In genomic region chr9:107668916-107669315, GRCm38 (mm10) we compare ENCODE assay signal across 27 mouse cellular contexts. TPM values are rescaled to one million over a fixed set of nuclear protein-coding genes. Genes with fewer than 3 reads are reported as not detected.
DNase-seq lines count a peak whose midpoint lies in the region; ATAC-seq and TF ChIP-seq lines count a peak whose summit lies in the region.
"Had no signal": no experiment of that assay in that cellular context is flagged by ENCODE, and none has a peak within 500 bp of the region (broad histone marks: within the 10 kb centered on the region; RNA-seq: fewer than 3 reads in every experiment).

No protein-coding gene starts in this region.

- peaks cover 58% of the 10 kb centered on the region for H3K4me1 ChIP-seq in hindbrain, embryonic 10.5 days (replicated peaks)
- H3K4me1 ChIP-seq in hindbrain, embryonic 14.5 days (replicated peaks; ENCODE audit: control insufficient read depth, insufficient read depth, low read length), result peaks cover 20% of the 10 kb centered on the region
- H3K4me1 ChIP-seq in stomach, embryonic 14.5 days (ENCODE audit: control insufficient read depth, insufficient read depth, low read length), result peaks cover 17% of the 10 kb centered on the region
- H3K4me1 ChIP-seq in stomach, postnatal 0 days (replicated peaks; ENCODE audit: control insufficient read depth, insufficient read depth), result peaks cover 5% of the 10 kb centered on the region
- H3K4me1 ChIP-seq in neural tube, embryonic 15.5 days, result peaks cover 29% of the 10 kb centered on the region

- TF ChIP-seq CTCF in stomach, postnatal 0 days (IDR thresholded peaks at IDR 0.05; ENCODE audit: low read depth), result no peak

- DNase-seq in hindbrain, embryonic 10.5 days (ENCODE audit: low spot score), result no peak
- no peak for DNase-seq in hindbrain, embryonic 14.5 days (ENCODE audit: low spot score)
- DNase-seq in kidney, postnatal 25 days, result peak; percentile 26 to 53
- DNase-seq in kidney, postnatal 36 days, result no peak
- no peak for DNase-seq in stomach, postnatal 0 days (ENCODE audit: low spot score)
- DNase-seq: adrenal gland, postnatal 14 days; cerebellum, adult 11-12 months; cerebellum, adult 9-11 months; embryo, embryonic 11 days; gastrocnemius, postnatal 36 days; heart, adult 18-20 months; heart, postnatal 10 days; layer of hippocampus, postnatal 36 days; right cerebral cortex, postnatal 4 days; thymus, postnatal 14 days had no signal

- no peak overlapping the region for H3K4me2 ChIP-seq in hindbrain, embryonic 14.5 days (replicated peaks)
- no peak overlapping the region for H3K4me2 ChIP-seq in stomach, embryonic 14.5 days (replicated peaks; ENCODE audit: low read depth, low read length)
- H3K4me2 ChIP-seq in stomach, postnatal 0 days (replicated peaks; ENCODE audit: low read depth), result no peak overlapping the region
- no peak overlapping the region for H3K4me2 ChIP-seq in neural tube, embryonic 15.5 days
- H3K4me2 ChIP-seq: heart, embryonic 13.5 days; hindbrain, embryonic 12.5 days; lung, embryonic 15.5 days; midbrain, embryonic 11.5 days had no signal

- H3K27ac ChIP-seq in hindbrain, embryonic 10.5 days, result 0 out of 2 replicates have a peak overlapping the region, but pooled peaks have one; percentile 50
- H3K27ac ChIP-seq in hindbrain, embryonic 14.5 days, result no peak overlapping the region
- H3K27ac ChIP-seq in stomach, embryonic 14.5 days (ENCODE audit: low read length), result 0 out of 2 replicates have a peak overlapping the region, but pooled peaks have one; percentile 11
- no peak overlapping the region for H3K27ac ChIP-seq in stomach, postnatal 0 days (replicated peaks)
- H3K27ac ChIP-seq in neural tube, embryonic 15.5 days (replicated peaks), result no peak overlapping the region
- H3K27ac ChIP-seq: embryonic facial prominence, embryonic 12.5 days; heart, embryonic 13.5 days; hindbrain, embryonic 12.5 days; liver, embryonic 14.5 days; lung, embryonic 15.5 days had no signal

- no peak overlapping the region for H3K9ac ChIP-seq in hindbrain, embryonic 14.5 days
- H3K9ac ChIP-seq in stomach, embryonic 14.5 days (replicated peaks; ENCODE audit: low read depth, low read length), result no peak overlapping the region
- H3K9ac ChIP-seq in stomach, postnatal 0 days (ENCODE audit: low read length), result no peak overlapping the region
- no peak overlapping the region for H3K9ac ChIP-seq in neural tube, embryonic 15.5 days (replicated peaks)
- H3K9ac ChIP-seq: embryonic facial prominence, embryonic 12.5 days; heart, embryonic 13.5 days; hindbrain, embryonic 12.5 days; liver, embryonic 14.5 days; lung, embryonic 15.5 days had no signal

- ATAC-seq in hindbrain, embryonic 14.5 days (ENCODE audit: low FRiP score), result no peak
- 0 out of 2 replicates have a peak, but pooled peaks have one; percentile 16 for ATAC-seq in stomach, embryonic 14.5 days (ENCODE audit: insufficient number of reproducible peaks, insufficient read depth, low FRiP score, low read depth)
- no peak for ATAC-seq in stomach, postnatal 0 days (ENCODE audit: low FRiP score, low TSS enrichment)
- ATAC-seq in neural tube, embryonic 15.5 days (ENCODE audit: low FRiP score), result no peak
- ATAC-seq: CD4-positive, CD25-positive, alpha-beta regulatory T cell, adult 4 months; forebrain, embryonic 14.5 days; midbrain, embryonic 16.5 days had no signal

- no peaks in the 10 kb centered on the region for H3K9me3 ChIP-seq in hindbrain, embryonic 10.5 days
- no peaks in the 10 kb centered on the region for H3K9me3 ChIP-seq in hindbrain, embryonic 14.5 days (ENCODE audit: control insufficient read depth, low read length)
- no peaks in the 10 kb centered on the region for H3K9me3 ChIP-seq in stomach, embryonic 14.5 days (ENCODE audit: control insufficient read depth, low read depth, low read length)
- H3K9me3 ChIP-seq in stomach, postnatal 0 days (ENCODE audit: control insufficient read depth, low read length), result no peaks in the 10 kb centered on the region
- no peaks in the 10 kb centered on the region for H3K9me3 ChIP-seq in neural tube, embryonic 15.5 days (replicated peaks)
- H3K9me3 ChIP-seq: embryonic facial prominence, embryonic 12.5 days; heart, embryonic 13.5 days; hindbrain, embryonic 12.5 days; lung, embryonic 15.5 days had no signal

- no peak for TF ChIP-seq EP300 in stomach, postnatal 0 days (optimal IDR thresholded peaks at IDR 0.05)

- 78% methylated on average over 3 of the region's 3 CpGs for WGBS in hindbrain, embryonic 10.5 days
- 71% methylated on average over 3 of the region's 3 CpGs for WGBS in hindbrain, embryonic 14.5 days
- whole genome bisulfite sequencing in stomach, embryonic 14.5 days, result 62% methylated on average over 3 of the region's 3 CpGs
- 55% methylated on average over 3 of the region's 3 CpGs for WGBS in stomach, postnatal 0 days
- 72% methylated on average over 3 of the region's 3 CpGs for WGBS in neural tube, embryonic 15.5 days

- H3K4me3 ChIP-seq in hindbrain, embryonic 10.5 days, result peak overlapping the region; percentile 6; the same call in 1 of the 2 replicates
- no peak overlapping the region for H3K4me3 ChIP-seq in hindbrain, embryonic 14.5 days (replicated peaks; ENCODE audit: low read length)
- no peak overlapping the region for H3K4me3 ChIP-seq in stomach, embryonic 14.5 days (ENCODE audit: low read depth, low read length)
- H3K4me3 ChIP-seq in stomach, postnatal 0 days (ENCODE audit: low read depth, low read length), result no peak overlapping the region
- no peak overlapping the region for H3K4me3 ChIP-seq in neural tube, embryonic 15.5 days (replicated peaks)
- H3K4me3 ChIP-seq: embryonic facial prominence, embryonic 12.5 days; heart, embryonic 13.5 days; hindbrain, embryonic 12.5 days; lung, embryonic 15.5 days had no signal

- H3K36me3 ChIP-seq in hindbrain, embryonic 10.5 days, result no peaks in the 10 kb centered on the region
- H3K36me3 ChIP-seq in hindbrain, embryonic 14.5 days (replicated peaks; ENCODE audit: control insufficient read depth, insufficient read depth), result no peaks in the 10 kb centered on the region
- H3K36me3 ChIP-seq in stomach, embryonic 14.5 days (ENCODE audit: control insufficient read depth, insufficient read depth, low read length), result no peaks in the 10 kb centered on the region
- H3K36me3 ChIP-seq in stomach, postnatal 0 days (ENCODE audit: control insufficient read depth, insufficient read depth, low read length), result no peaks in the 10 kb centered on the region
- no peaks in the 10 kb centered on the region for H3K36me3 ChIP-seq in neural tube, embryonic 15.5 days
- H3K36me3 ChIP-seq: embryonic facial prominence, embryonic 12.5 days; heart, embryonic 13.5 days; hindbrain, embryonic 12.5 days; lung, embryonic 15.5 days had no signal

- peaks cover 65% of the 10 kb centered on the region for H3K27me3 ChIP-seq in hindbrain, embryonic 10.5 days (ENCODE audit: insufficient read depth, poor library complexity, severe bottlenecking)
- H3K27me3 ChIP-seq in hindbrain, embryonic 14.5 days (ENCODE audit: control insufficient read depth, insufficient read depth, low read length), result peaks cover 16% of the 10 kb centered on the region
- H3K27me3 ChIP-seq in stomach, embryonic 14.5 days (ENCODE audit: control insufficient read depth, insufficient read depth, low read length), result no peaks in the 10 kb centered on the region
- no peaks in the 10 kb centered on the region; the same call in 1 of the 2 replicates for H3K27me3 ChIP-seq in stomach, postnatal 0 days (ENCODE audit: control insufficient read depth, insufficient read depth, low read length)
- H3K27me3 ChIP-seq in neural tube, embryonic 15.5 days (replicated peaks), result peaks cover 28% of the 10 kb centered on the region

RNA-seq across cellular contexts. Expression of gene Slc38a3, which starts 0.4 kb away (rescaled TPM):
- polyA plus RNA-seq in hindbrain, embryonic 10.5 days (2016; fragmentation: Nextera tagmentation; extraction: Ambion mirVana), result 6.4 and 7.2 TPM in 2 replicates
- polyA plus RNA-seq in hindbrain, embryonic 14.5 days (2014; fragmentation: Nextera tagmentation; extraction: Ambion mirVana), result 48.3 and 48.5 TPM in 2 replicates
- polyA plus RNA-seq in stomach, embryonic 14.5 days (2014; fragmentation: Nextera tagmentation; extraction: Ambion mirVana), result 3.7 and 7.1 TPM in 2 replicates
- 0.95 and 1.1 TPM in 2 replicates for polyA plus RNA-seq in stomach, postnatal 0 days (2015; fragmentation: Nextera tagmentation; extraction: Ambion mirVana)
- 35.1 and 35.4 TPM in 2 replicates for polyA plus RNA-seq in neural tube, embryonic 15.5 days (2015; fragmentation: Nextera tagmentation; extraction: Ambion mirVana)
- polyA plus RNA-seq: CD4-positive, CD25-positive, alpha-beta regulatory T cell, adult 4 months had no signal

RNA-seq across cellular contexts. Expression of gene Gnat1, which starts 10.6 kb away (rescaled TPM):
- polyA plus RNA-seq in hindbrain, embryonic 10.5 days (2016; fragmentation: Nextera tagmentation; extraction: Ambion mirVana), result 2.6 and 3.1 TPM in 2 replicates
- 1.3 TPM in 2 replicates for polyA plus RNA-seq in hindbrain, embryonic 14.5 days (2014; fragmentation: Nextera tagmentation; extraction: Ambion mirVana)
- polyA plus RNA-seq in stomach, embryonic 14.5 days (2014; fragmentation: Nextera tagmentation; extraction: Ambion mirVana), result 1.8 and 2.4 TPM in 2 replicates
- 2.1 and 2.9 TPM in 2 replicates for polyA plus RNA-seq in stomach, postnatal 0 days (2015; fragmentation: Nextera tagmentation; extraction: Ambion mirVana)
- polyA plus RNA-seq in neural tube, embryonic 15.5 days (2015; fragmentation: Nextera tagmentation; extraction: Ambion mirVana), result 2.5 and 2.9 TPM in 2 replicates
- polyA plus RNA-seq: spleen, adult 2 months had no signal

RNA-seq across cellular contexts. Expression of gene Gnai2, which starts 33.7 kb away (rescaled TPM):
- 554 and 640 TPM in 2 replicates for polyA plus RNA-seq in hindbrain, embryonic 10.5 days (2016; fragmentation: Nextera tagmentation; extraction: Ambion mirVana)
- 282 and 291 TPM in 2 replicates for polyA plus RNA-seq in hindbrain, embryonic 14.5 days (2014; fragmentation: Nextera tagmentation; extraction: Ambion mirVana)
- 359 TPM in 2 replicates for polyA plus RNA-seq in stomach, embryonic 14.5 days (2014; fragmentation: Nextera tagmentation; extraction: Ambion mirVana)
- polyA plus RNA-seq in stomach, postnatal 0 days (2015; fragmentation: Nextera tagmentation; extraction: Ambion mirVana), result 189 and 195 TPM in 2 replicates
- polyA plus RNA-seq in neural tube, embryonic 15.5 days (2015; fragmentation: Nextera tagmentation; extraction: Ambion mirVana), result 262 and 325 TPM in 2 replicates

RNA-seq across cellular contexts. Expression of gene Sema3f, which starts 41.4 kb away (rescaled TPM):
- polyA plus RNA-seq in hindbrain, embryonic 10.5 days (2016; fragmentation: Nextera tagmentation; extraction: Ambion mirVana), result 14.5 and 16.4 TPM in 2 replicates
- polyA plus RNA-seq in hindbrain, embryonic 14.5 days (2014; fragmentation: Nextera tagmentation; extraction: Ambion mirVana), result 17.5 and 17.7 TPM in 2 replicates
- polyA plus RNA-seq in stomach, embryonic 14.5 days (2014; fragmentation: Nextera tagmentation; extraction: Ambion mirVana), result 30.2 and 33.2 TPM in 2 replicates
- polyA plus RNA-seq in stomach, postnatal 0 days (2015; fragmentation: Nextera tagmentation; extraction: Ambion mirVana), result 11.7 and 15.1 TPM in 2 replicates
- 10.2 and 12.5 TPM in 2 replicates for polyA plus RNA-seq in neural tube, embryonic 15.5 days (2015; fragmentation: Nextera tagmentation; extraction: Ambion mirVana)
- polyA plus RNA-seq: CD4-positive, CD25-positive, alpha-beta regulatory T cell, adult 4 months had no signal

RNA-seq across cellular contexts. Expression of gene Sema3b, which starts 59.9 kb away (rescaled TPM):
- 3.9 and 5.2 TPM in 2 replicates for polyA plus RNA-seq in hindbrain, embryonic 10.5 days (2016; fragmentation: Nextera tagmentation; extraction: Ambion mirVana)
- polyA plus RNA-seq in hindbrain, embryonic 14.5 days (2014; fragmentation: Nextera tagmentation; extraction: Ambion mirVana), result 4.2 and 4.5 TPM in 2 replicates
- polyA plus RNA-seq in stomach, embryonic 14.5 days (2014; fragmentation: Nextera tagmentation; extraction: Ambion mirVana), result 6.1 and 7.9 TPM in 2 replicates
- polyA plus RNA-seq in stomach, postnatal 0 days (2015; fragmentation: Nextera tagmentation; extraction: Ambion mirVana), result 16.3 and 19.1 TPM in 2 replicates
- 6.6 and 9.7 TPM in 2 replicates for polyA plus RNA-seq in neural tube, embryonic 15.5 days (2015; fragmentation: Nextera tagmentation; extraction: Ambion mirVana)
- polyA plus RNA-seq: CD4-positive, CD25-positive, alpha-beta regulatory T cell, adult 4 months had no signal

Comparison
In these comparisons a context has a peak if more than half of its experiments do, and no peak if none do; other contexts are left out.
1. DNase-seq: peak in kidney, postnatal 25 days (2 of 2); none in hindbrain, embryonic 10.5 days (single experiment), hindbrain, embryonic 14.5 days (single experiment), kidney, postnatal 36 days (0 of 2) and stomach, postnatal 0 days (single experiment).
2. H3K27ac ChIP-seq: peak in hindbrain, embryonic 10.5 days (single experiment) and stomach, embryonic 14.5 days (single experiment); none in hindbrain, embryonic 14.5 days (single experiment), stomach, postnatal 0 days (single experiment) and neural tube, embryonic 15.5 days (single experiment).